Mouse (Mus musculus): Measurements from ENCODE around the gene Kantr. TPM values are rescaled to one million over a fixed set of nuclear protein-coding genes. Genes with fewer than 3 reads are reported as not detected.
"Not testable (repeated sequence)": the region's sequence is repeated elsewhere in the genome, so short reads cannot be mapped to it uniquely, and the experiment has no call there.

Gene Kantr
- polyA plus RNA-seq, 1 experiment: 1.4 TPM

- 88% methylated on average over 15 of the region's 15 CpGs for WGBS
Observed at GRCm38 (mm10) chrX:152346587-152346986, 19.3 kb upstream of the Kantr start.

DNA sequence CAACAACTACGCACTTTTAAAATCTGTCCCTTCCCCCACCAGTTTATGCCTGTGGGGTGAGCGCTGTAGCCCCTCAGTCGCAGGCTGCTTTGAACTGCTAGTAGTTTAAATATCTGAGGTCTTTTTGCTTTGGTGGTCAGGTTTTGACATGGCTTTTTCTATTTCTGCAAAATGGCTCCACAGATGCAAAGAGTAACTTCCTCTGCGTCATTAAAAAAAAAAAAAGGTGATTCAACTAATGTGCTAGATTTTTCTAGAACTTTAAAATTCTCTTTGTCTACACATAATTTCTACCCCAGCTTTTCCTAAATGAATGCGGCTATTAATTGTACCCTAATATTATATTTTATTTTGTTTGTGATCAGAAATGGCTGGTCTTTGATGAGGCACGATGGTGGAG lies 15.6 kb upstream of the Kantr start:
- no peak for TF ChIP-seq CTCF (IDR thresholded peaks at IDR 0.05; ENCODE audit: extremely low read depth, insufficient read length, insufficient replicate concordance, low read depth, low read length)
- no peak for TF ChIP-seq POLR2A (IDR thresholded peaks at IDR 0.05; ENCODE audit: low read depth, low read length)
- WGBS: 25% methylated on average over 6 of the region's 6 CpGs

More at GRCm38 (mm10) chrX:152346587-152346986, 19.3 kb upstream of the Kantr start:
- Histone ChIP-seq H3K4me1 (ENCODE audit: control insufficient read depth, insufficient read depth, insufficient read length, low read length) (no peaks in the 10 kb centered on the region), H3K36me3 (ENCODE audit: control insufficient read depth, insufficient read depth, low read length) (no peaks in the 10 kb centered on the region), H3K27ac (ENCODE audit: insufficient read depth, low read depth, low read length) (no peak overlapping the region), H3K4me3 (ENCODE audit: low read depth, low read length) (no peak overlapping the region), H3K27me3 (ENCODE audit: control insufficient read depth, insufficient read depth, low read length) (no peaks in the 10 kb centered on the region)
- no peak for TF ChIP-seq POLR2A (IDR thresholded peaks at IDR 0.05; ENCODE audit: low read depth, low read length)
- no peak for TF ChIP-seq CTCF (IDR thresholded peaks at IDR 0.05; ENCODE audit: extremely low read depth, insufficient read length, insufficient replicate concordance, low read depth, low read length)

DNA sequence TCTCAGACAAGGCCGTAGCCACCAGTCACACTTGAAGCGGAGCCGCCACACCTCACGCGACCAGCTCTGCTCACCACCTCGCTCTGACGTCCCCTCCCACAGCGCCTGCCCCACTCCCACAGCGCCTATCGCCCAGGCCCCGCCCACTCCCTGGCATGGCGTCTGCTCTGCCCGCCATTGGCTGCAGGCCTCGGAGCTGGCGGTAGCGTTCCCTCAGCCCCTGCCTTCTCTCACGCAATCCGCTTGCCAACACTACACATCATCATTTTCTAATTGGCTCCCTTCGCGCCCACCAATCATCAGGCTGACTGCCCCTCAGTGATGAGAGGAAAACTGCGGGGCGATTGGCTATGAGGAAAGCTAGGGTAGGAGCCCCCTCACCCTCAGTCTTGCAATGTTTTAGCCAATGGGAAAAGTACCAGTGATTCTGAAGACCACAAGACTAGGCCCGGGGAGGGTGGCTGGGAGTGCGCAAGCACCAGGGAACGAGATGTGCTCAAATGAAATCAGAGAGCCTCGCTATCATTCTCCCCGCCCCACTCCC lies 15.1 kb upstream of the Kantr start, which contains the start of gene Tspyl2:
TSS of gene Tspyl2 (minus strand) at position 68 of the 544 bp plus-strand sequence.
- 10% methylated on average over 23 of the region's 27 CpGs for WGBS
- H3K27me3 ChIP-seq (ENCODE audit: control insufficient read depth, insufficient read depth, low read length): no peaks in the 10 kb centered on the region
- no peaks in the 10 kb centered on the region for H3K36me3 ChIP-seq (ENCODE audit: control insufficient read depth, insufficient read depth, low read length)
- H3K4me3 ChIP-seq (ENCODE audit: low read depth, low read length): peak within 1 kb of the TSS; percentile 74
- peak within 1 kb of the TSS; percentile 54 for H3K27ac ChIP-seq (ENCODE audit: insufficient read depth, low read depth, low read length)
- TF ChIP-seq POLR2A (IDR thresholded peaks at IDR 0.05; ENCODE audit: low read depth, low read length): no peak
- no peak for TF ChIP-seq CTCF (IDR thresholded peaks at IDR 0.05; ENCODE audit: extremely low read depth, insufficient read length, insufficient replicate concordance, low read depth, low read length)
- 0 out of 2 replicates have a peak, but pooled peaks cover 3% of the 10 kb centered on the region for H3K4me1 ChIP-seq (ENCODE audit: control insufficient read depth, insufficient read depth, insufficient read length, low read length)

More for the DNA sequence above, 15.6 kb upstream of the Kantr start:
- peak overlapping the region; percentile 54 for H3K27ac ChIP-seq (ENCODE audit: insufficient read depth, low read depth, low read length)
- H3K27me3 ChIP-seq (ENCODE audit: control insufficient read depth, insufficient read depth, low read length): no peaks in the 10 kb centered on the region
- H3K4me1 ChIP-seq (ENCODE audit: control insufficient read depth, insufficient read depth, insufficient read length, low read length): 0 out of 2 replicates have a peak, but pooled peaks cover 3% of the 10 kb centered on the region
- peak overlapping the region; percentile 74 for H3K4me3 ChIP-seq (ENCODE audit: low read depth, low read length)
- no peaks in the 10 kb centered on the region for H3K36me3 ChIP-seq (ENCODE audit: control insufficient read depth, insufficient read depth, low read length)

DNA sequence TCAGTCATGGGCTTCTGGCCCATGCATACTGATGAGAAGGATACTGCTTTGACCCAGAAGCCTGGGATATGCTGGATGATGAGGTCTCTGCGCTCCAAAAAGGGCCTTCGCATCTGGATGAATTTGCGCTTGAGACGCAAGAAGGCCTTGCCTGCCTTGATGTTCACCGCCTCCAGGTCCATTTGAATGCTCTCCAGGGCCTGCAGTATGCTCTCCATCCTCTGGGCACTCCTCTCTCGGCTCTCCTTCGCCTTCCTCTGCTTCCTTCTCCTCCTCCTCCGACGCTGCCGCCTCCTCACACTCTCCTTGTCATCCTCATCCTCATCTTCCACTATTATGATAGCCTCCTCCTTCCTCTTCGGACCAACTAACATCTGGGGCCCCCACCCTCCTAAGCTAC lies 14.2 kb upstream of the Kantr start:
- no peak for TF ChIP-seq POLR2A (IDR thresholded peaks at IDR 0.05; ENCODE audit: low read depth, low read length)
- TF ChIP-seq CTCF (IDR thresholded peaks at IDR 0.05; ENCODE audit: extremely low read depth, insufficient read length, insufficient replicate concordance, low read depth, low read length): no peak
- peak overlapping the region; percentile 74 for H3K4me3 ChIP-seq (ENCODE audit: low read depth, low read length)
- no peaks in the 10 kb centered on the region for H3K27me3 ChIP-seq (ENCODE audit: control insufficient read depth, insufficient read depth, low read length)
- H3K36me3 ChIP-seq (ENCODE audit: control insufficient read depth, insufficient read depth, low read length): no peaks in the 10 kb centered on the region
- H3K4me1 ChIP-seq (ENCODE audit: control insufficient read depth, insufficient read depth, insufficient read length, low read length): 0 out of 2 replicates have a peak, but pooled peaks cover 3% of the 10 kb centered on the region
- H3K27ac ChIP-seq (ENCODE audit: insufficient read depth, low read depth, low read length): no peak overlapping the region
- 36% methylated on average over 11 of the region's 11 CpGs for WGBS

GRCm38 (mm10) chrX:152336546-152337332 lies 9.4 kb upstream of the Kantr start:
- peak overlapping the region; percentile 75 for H3K27ac ChIP-seq (ENCODE audit: insufficient read depth, low read depth, low read length)
- WGBS: 13% methylated on average over 33 of the region's 33 CpGs
- TF ChIP-seq CTCF (IDR thresholded peaks at IDR 0.05; ENCODE audit: extremely low read depth, insufficient read length, insufficient replicate concordance, low read depth, low read length): no peak
- no peak for TF ChIP-seq POLR2A (IDR thresholded peaks at IDR 0.05; ENCODE audit: low read depth, low read length)

GRCm38 (mm10) chrX:152336123-152336522 lies 8.8 kb upstream of the Kantr start:
- H3K4me1 ChIP-seq (ENCODE audit: control insufficient read depth, insufficient read depth, insufficient read length, low read length); H3K4me3 ChIP-seq (ENCODE audit: low read depth, low read length); H3K27ac ChIP-seq (ENCODE audit: insufficient read depth, low read depth, low read length); H3K27me3 ChIP-seq (ENCODE audit: control insufficient read depth, insufficient read depth, low read length); H3K36me3 ChIP-seq (ENCODE audit: control insufficient read depth, insufficient read depth, low read length): not testable (repeated sequence)
- 52% methylated on average over 4 of the region's 4 CpGs for WGBS

More at GRCm38 (mm10) chrX:152336546-152337332, 9.4 kb upstream of the Kantr start:
- Histone ChIP-seq H3K27me3 (ENCODE audit: control insufficient read depth, insufficient read depth, low read length) (no peaks in the 10 kb centered on the region), H3K36me3 (ENCODE audit: control insufficient read depth, insufficient read depth, low read length) (no peaks in the 10 kb centered on the region), H3K4me1 (ENCODE audit: control insufficient read depth, insufficient read depth, insufficient read length, low read length) (0 out of 2 replicates have a peak, but pooled peaks cover 3% of the 10 kb centered on the region), H3K4me3 (ENCODE audit: low read depth, low read length) (peak overlapping the region; percentile 59)

- not testable (repeated sequence) for H3K36me3 ChIP-seq (ENCODE audit: control insufficient read depth, insufficient read depth, low read length); H3K4me1 ChIP-seq (ENCODE audit: control insufficient read depth, insufficient read depth, insufficient read length, low read length); H3K4me3 ChIP-seq (ENCODE audit: low read depth, low read length); H3K27me3 ChIP-seq (ENCODE audit: control insufficient read depth, insufficient read depth, low read length); H3K27ac ChIP-seq (ENCODE audit: insufficient read depth, low read depth, low read length)
Observed at GRCm38 (mm10) chrX:152329400-152329799, 2.1 kb upstream of the Kantr start.

All from small intestine, adult 2 months (tissue).